Mouse (Mus musculus): ENCODE measurements around the gene Tspan8. TPM values are rescaled to one million over a fixed set of nuclear protein-coding genes. Genes with fewer than 3 reads are reported as not detected.

Tspan8 gene
- polyA plus RNA-seq, 1 experiment = 0.20 TPM

DNA sequence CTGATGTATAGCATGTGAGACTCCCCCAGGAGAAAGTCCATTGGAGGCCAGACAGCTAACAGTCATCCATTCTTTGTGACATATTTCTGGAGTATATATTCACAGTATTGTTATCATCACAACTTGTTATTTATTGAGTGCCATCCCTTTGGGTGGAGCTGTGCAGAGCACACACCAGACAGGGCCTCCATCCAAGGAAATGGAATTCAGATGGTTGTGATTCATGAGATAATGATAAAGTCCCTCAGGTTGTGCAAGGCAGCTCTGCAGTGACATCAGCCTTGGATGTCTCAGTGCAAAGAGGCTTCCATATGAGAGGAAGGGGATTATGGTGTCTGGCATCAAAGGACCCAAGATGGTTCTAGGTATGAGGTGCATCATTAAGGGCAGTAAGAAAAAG is 80.1 kb downstream of the Tspan8 start:
- no peak overlapping the region for H3K27ac ChIP-seq (ENCODE audit: insufficient read depth, low read length)
- no peaks in the 10 kb centered on the region for H3K27me3 ChIP-seq (ENCODE audit: control insufficient read depth, insufficient read depth, low read length)
- no peaks in the 10 kb centered on the region for H3K4me1 ChIP-seq (ENCODE audit: control insufficient read depth, insufficient read depth, low read length)
- TF ChIP-seq CTCF (IDR thresholded peaks at IDR 0.05; ENCODE audit: borderline replicate concordance, insufficient read depth, low read depth, low read length) (no peak), POLR2A (IDR thresholded peaks at IDR 0.05; ENCODE audit: borderline replicate concordance, insufficient read depth, low read length) (no peak)
- no peak overlapping the region for H3K4me3 ChIP-seq (replicated peaks; ENCODE audit: insufficient read depth, low read depth, low read length)
- DNase-seq = no peak

DNA sequence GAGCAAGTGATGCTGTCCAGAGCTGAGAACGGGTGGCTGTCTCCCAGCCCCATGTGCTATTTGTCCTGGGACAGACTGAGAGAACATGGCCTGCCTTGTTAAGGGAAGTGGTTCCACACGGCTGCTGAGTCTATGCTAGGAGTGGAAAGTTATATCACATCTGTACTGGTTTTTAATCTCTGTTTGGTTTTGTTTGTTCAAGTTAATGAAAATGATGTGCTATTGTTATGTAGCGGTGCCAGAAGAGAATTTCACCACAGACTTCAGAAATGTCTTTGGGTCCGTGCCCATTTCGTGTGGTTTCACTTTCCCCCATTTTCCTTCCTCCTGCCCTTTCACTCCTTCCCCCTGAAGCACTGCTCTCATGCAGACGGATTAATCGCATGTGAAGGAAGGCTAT is 80.6 kb downstream of the Tspan8 start:
- Histone ChIP-seq H3K4me1 (ENCODE audit: control insufficient read depth, insufficient read depth, low read length) (no peaks in the 10 kb centered on the region), H3K27me3 (ENCODE audit: control insufficient read depth, insufficient read depth, low read length) (no peaks in the 10 kb centered on the region), H3K4me3 (replicated peaks; ENCODE audit: insufficient read depth, low read depth, low read length) (no peak overlapping the region), H3K27ac (ENCODE audit: insufficient read depth, low read length) (no peak overlapping the region)
- no peak for DNase-seq
- 76% methylated on average over 7 of the region's 7 CpGs for WGBS
- TF ChIP-seq POLR2A (IDR thresholded peaks at IDR 0.05; ENCODE audit: borderline replicate concordance, insufficient read depth, low read length) (no peak), CTCF (IDR thresholded peaks at IDR 0.05; ENCODE audit: borderline replicate concordance, insufficient read depth, low read depth, low read length) (no peak)

Other genes with a start within 250 kb of the Tspan8 start
- gene A930009A15Rik, start 246.8 kb upstream of the Tspan8 start, polyA plus RNA-seq (2012; rRNA removed) = 0.32 and 0.39 TPM in 2 replicates
- gene Lgr5, start 229.1 kb upstream of the Tspan8 start, polyA plus RNA-seq (2012; rRNA removed) = 8.6 and 9.2 TPM in 2 replicates
- 59.4 and 67.1 TPM in 2 replicates for gene Ptprr, start 201.4 kb downstream of the Tspan8 start, polyA plus RNA-seq (2012; rRNA removed)

Data from cerebellum, adult 2 months (tissue).